Mouse (Mus musculus) MEL (cell line): ENCODE measurements around the gene Lsamp. TPM values are rescaled to one million over a fixed set of nuclear protein-coding genes. Genes with fewer than 3 reads are reported as not detected.

ENCODE experiments used
- DNase-seq: peaks from one replicate; pipeline ENCODE4 v3.0.0; 2011; ENCODE audit warnings: low read depth, low spot score
- H3K27ac ChIP-seq: 2 replicates; pipeline ENCODE4 v1.5.1; 2012; ENCODE audit warnings: low read depth, mild to moderate bottlenecking, control low read depth, low read length, moderate library complexity; ENCODE audit not compliant: control insufficient read depth
- H3K27me3 ChIP-seq, 2 experiments: fragments of 150-350 bp in 1 of 2; sonication (generic) in 1 of 2; 2 replicates each; pipeline ENCODE4 v1.6.1; 2012; ENCODE audit warnings: low read length in 2 of 2, mild to moderate bottlenecking in 2 of 2, improper control_type of control experiment in 1 of 2, moderate library complexity in 1 of 2; ENCODE audit not compliant: insufficient read depth in 2 of 2, control insufficient read depth in 1 of 2
- H3K36me3 ChIP-seq, 2 experiments: 2 replicates each; pipeline ENCODE4 v1.6.1; 2012 to 2014; ENCODE audit warnings: low read length in 2 of 2, improper control_type of control experiment in 1 of 2, inconsistent platforms in 1 of 2, mild to moderate bottlenecking in 1 of 2; ENCODE audit not compliant: insufficient read depth in 2 of 2, control insufficient read depth in 1 of 2
- H3K4me1 ChIP-seq, 2 experiments: fragments of 150-350 bp in 1 of 2; sonication (generic) in 1 of 2; 2 replicates each; pipeline ENCODE4 v1.6.1; 2012; ENCODE audit warnings: low read length in 2 of 2, improper control_type of control experiment in 1 of 2, mild to moderate bottlenecking in 1 of 2; ENCODE audit not compliant: insufficient read depth in 2 of 2, control insufficient read depth in 1 of 2
- H3K4me3 ChIP-seq, 2 experiments: fragments of 150-350 bp in 1 of 2; sonication (generic) in 1 of 2; 2 replicates each; pipeline ENCODE4 v1.5.1; 2012; ENCODE audit warnings: low read depth in 2 of 2, low read length in 2 of 2, mild to moderate bottlenecking in 2 of 2, moderate library complexity in 2 of 2, control low read depth in 1 of 2, improper control_type of control experiment in 1 of 2; ENCODE audit not compliant: control insufficient read depth in 1 of 2, insufficient read depth in 1 of 2
- H3K79me2 ChIP-seq: 2 replicates; pipeline ENCODE4 v1.6.1; 2012; ENCODE audit warnings: mild to moderate bottlenecking, low read length, moderate library complexity; ENCODE audit not compliant: control insufficient read depth, poor library complexity, insufficient read depth
- H3K9ac ChIP-seq: 2 replicates; pipeline ENCODE4 v1.6.1; 2012; ENCODE audit warnings: low read depth, mild to moderate bottlenecking, control low read depth, low read length, moderate library complexity; ENCODE audit not compliant: control insufficient read depth, poor library complexity, severe bottlenecking
- H3K9me3 ChIP-seq: fragments of 150-350 bp; sonication (generic); replicated peaks from 2 replicates; pipeline ENCODE4 v1.6.1; 2012; ENCODE audit warnings: mild to moderate bottlenecking, low read length, improper control_type of control experiment, moderate library complexity; ENCODE audit not compliant: insufficient read depth
- CTCF ChIP-seq, 3 experiments: IDR thresholded peaks in 2 of 3; conservative IDR thresholded peaks in 1 of 3; 2 replicates each; pipeline ENCODE4 v1.5.1; 2011 to 2012; ENCODE audit warnings: low read length in 3 of 3, low read depth in 2 of 3, mild to moderate bottlenecking in 2 of 3, improper control_type of control experiment in 1 of 3, inconsistent platforms in 1 of 3, mixed read lengths in 1 of 3, moderate library complexity in 1 of 3; ENCODE audit not compliant: control insufficient read depth in 1 of 3, insufficient read depth in 1 of 3, poor library complexity in 1 of 3, severe bottlenecking in 1 of 3
- GABPA ChIP-seq: IDR thresholded peaks from 2 replicates; pipeline ENCODE4 v1.6.1; 2012; ENCODE audit warnings: low read depth, mild to moderate bottlenecking, inconsistent platforms, low read length, improper control_type of control experiment, moderate library complexity
- MAX ChIP-seq: IDR thresholded peaks from 2 replicates; pipeline ENCODE4 v1.6.1; 2011; ENCODE audit warnings: low read length, improper control_type of control experiment
- MXI1 ChIP-seq: IDR thresholded peaks from 2 replicates; pipeline ENCODE4 v1.6.1; 2011; ENCODE audit warnings: mild to moderate bottlenecking, low read depth, low read length, improper control_type of control experiment
- NRF1 ChIP-seq: IDR thresholded peaks from 2 replicates; pipeline ENCODE4 v1.6.1; 2014; ENCODE audit warnings: low read depth, mild to moderate bottlenecking, inconsistent platforms, low read length, improper control_type of control experiment, moderate library complexity; ENCODE audit not compliant: poor library complexity, insufficient read depth, severe bottlenecking
- POLR2A ChIP-seq, 2 experiments: IDR thresholded peaks; 2 replicates each; pipeline ENCODE4 v1.6.1; 2011 to 2012; ENCODE audit warnings: low read length in 2 of 2, mild to moderate bottlenecking in 2 of 2, control low read depth in 1 of 2, improper control_type of control experiment in 1 of 2, low read depth in 1 of 2, moderate library complexity in 1 of 2; ENCODE audit not compliant: control insufficient read depth in 1 of 2, insufficient read depth in 1 of 2, poor library complexity in 1 of 2
- POLR2AphosphoS5 ChIP-seq: IDR thresholded peaks from 2 replicates; pipeline ENCODE4 v1.6.1; 2012; ENCODE audit warnings: low read depth, borderline replicate concordance, mild to moderate bottlenecking, inconsistent platforms, low read length, moderate library complexity, mixed read lengths
- RAD21 ChIP-seq: IDR thresholded peaks from 2 replicates; pipeline ENCODE4 v1.6.1; 2011; ENCODE audit warnings: mild to moderate bottlenecking, low read depth, low read length, improper control_type of control experiment
- RCOR1 ChIP-seq: IDR thresholded peaks from 2 replicates; pipeline ENCODE4 v1.6.1; 2012; ENCODE audit warnings: low read depth, mild to moderate bottlenecking, inconsistent platforms, low read length, improper control_type of control experiment
- SIN3A ChIP-seq: IDR thresholded peaks from 2 replicates; pipeline ENCODE4 v1.6.1; 2012; ENCODE audit warnings: low read length, improper control_type of control experiment, inconsistent platforms
- SMC3 ChIP-seq: IDR thresholded peaks from 2 replicates; pipeline ENCODE4 v1.6.1; 2011; ENCODE audit warnings: low read depth, low read length, improper control_type of control experiment
- TBP ChIP-seq: IDR thresholded peaks from 2 replicates; pipeline ENCODE4 v1.8.0; 2011; ENCODE audit warnings: low read depth, low read length, improper control_type of control experiment
- UBTF ChIP-seq: IDR thresholded peaks from 2 replicates; pipeline ENCODE4 v1.6.1; 2012; ENCODE audit warnings: low read depth, mild to moderate bottlenecking, inconsistent platforms, low read length, improper control_type of control experiment, moderate library complexity, borderline replicate concordance; ENCODE audit not compliant: insufficient read depth
- USF1 ChIP-seq: IDR thresholded peaks from 2 replicates; pipeline ENCODE4 v1.6.1; 2014; ENCODE audit warnings: low read depth, mild to moderate bottlenecking, inconsistent platforms, low read length, improper control_type of control experiment, moderate library complexity
- ZC3H11A ChIP-seq: IDR thresholded peaks from 2 replicates; pipeline ENCODE4 v1.6.1; 2012; ENCODE audit warnings: low read depth, mild to moderate bottlenecking, inconsistent platforms, low read length, improper control_type of control experiment
- polyA plus RNA-seq, 2 experiments: library from polyadenylated mRNA; stranded (reverse) in 1 of 2; unstranded in 1 of 2; fragments of >175 nt in 1 of 2; fragments of >200 nt in 1 of 2; gene quantifications; 2 replicates each; pipeline versions ENCODE4 v1.2.1 to v1.2.4; 2012; ENCODE audit warnings: low replicate concordance in 2 of 2, low read depth in 1 of 2; ENCODE audit not compliant: insufficient read length in 2 of 2, insufficient read depth in 1 of 2, missing spikeins in 1 of 2
- total RNA-seq: library from RNA; depleted of rRNA; stranded (reverse); fragments of 300-350 nt; gene quantifications from 2 replicates; pipeline ENCODE4 v1.2.3, GENCODE M21; 2012

Lsamp gene
- total and polyA plus RNA-seq, 3 experiments, result 0.42 TPM; not detected in 2

GRCm38 (mm10) chr16:40182918-40183317 is 198.8 kb downstream of the Lsamp start:
- H3K4me1 ChIP-seq, result no peaks in the 10 kb centered on the region
- TF ChIP-seq MXI1 (no peak), UBTF (no peak), MAX (no peak), ZC3H11A (no peak), RCOR1 (no peak)
- no peak for DNase-seq

GRCm38 (mm10) chr16:40187987-40188590 is 203.9 kb downstream of the Lsamp start:
- no peak overlapping the region for H3K9ac ChIP-seq
- no peaks in the 10 kb centered on the region for H3K9me3 ChIP-seq
- no peaks in the 10 kb centered on the region for H3K79me2 ChIP-seq
- no peaks in the 10 kb centered on the region for H3K27me3 ChIP-seq
- H3K4me3 ChIP-seq, result no peak overlapping the region
- no peak for DNase-seq
- no peaks in the 10 kb centered on the region for H3K4me1 ChIP-seq
- no peaks in the 10 kb centered on the region for H3K36me3 ChIP-seq
- no peak overlapping the region for H3K27ac ChIP-seq
- no peak for TF ChIP-seq CTCF (IDR thresholded peaks at IDR 0.05 in 2 of 3, conservative IDR thresholded peaks at IDR 0.05 in 1 of 3; ENCODE audit: control insufficient read depth in 1 of 3, insufficient read depth in 1 of 3, low read depth in 2 of 3, low read length in 3 of 3, poor library complexity in 1 of 3, severe bottlenecking in 1 of 3)

More at GRCm38 (mm10) chr16:40182918-40183317, 198.8 kb downstream of the Lsamp start:
- Histone ChIP-seq H3K27me3 (no peaks in the 10 kb centered on the region), H3K9me3 (no peaks in the 10 kb centered on the region), H3K4me3 (no peak overlapping the region), H3K9ac (no peak overlapping the region), H3K36me3 (no peaks in the 10 kb centered on the region), H3K79me2 (no peaks in the 10 kb centered on the region), H3K27ac (no peak overlapping the region)

GRCm38 (mm10) chr16:40194401-40194800 is 210.2 kb downstream of the Lsamp start:
- Histone ChIP-seq H3K9me3 (no peaks in the 10 kb centered on the region), H3K27me3 (no peaks in the 10 kb centered on the region), H3K4me1 (no peaks in the 10 kb centered on the region), H3K36me3 (no peaks in the 10 kb centered on the region), H3K79me2 (no peaks in the 10 kb centered on the region), H3K27ac (no peak overlapping the region), H3K4me3 (no peak overlapping the region), H3K9ac (no peak overlapping the region)
- TF ChIP-seq POLR2A (IDR thresholded peaks at IDR 0.05; ENCODE audit: control insufficient read depth in 1 of 2, insufficient read depth in 1 of 2, low read depth in 1 of 2, low read length in 2 of 2, poor library complexity in 1 of 2), result no peak
- TF ChIP-seq TBP, result no peak
- no peak for TF ChIP-seq RAD21
- no peak for TF ChIP-seq NRF1
- TF ChIP-seq SIN3A, result no peak
- no peak for TF ChIP-seq USF1
- TF ChIP-seq POLR2AphosphoS5, result no peak
- TF ChIP-seq SMC3, result no peak
- no peak for TF ChIP-seq GABPA
- no peak for DNase-seq
